Mouse (Mus musculus) stomach, embryonic 14.5 days (tissue): Measurements from ENCODE around the gene Nfib. TPM values are rescaled to one million over a fixed set of nuclear protein-coding genes. Genes with fewer than 3 reads are reported as not detected.

ENCODE experiments used
- ATAC-seq: fragments of 200-750 bp; cut with Nextera tagmentation; 2 replicates; pipeline ENCODE4 v1.8.0; 2017; ENCODE audit warnings: low read depth, moderate TSS enrichment; ENCODE audit not compliant: insufficient number of reproducible peaks, insufficient read depth, low FRiP score
- H3K27ac ChIP-seq: fragments of 300-500 bp; sonication (generic); 2 replicates; pipeline ENCODE4 v1.5.1; 2014; ENCODE audit warnings: mild to moderate bottlenecking, low read length, moderate library complexity, mixed read lengths
- H3K27me3 ChIP-seq: fragments of 300-500 bp; sonication (generic); 2 replicates; pipeline ENCODE4 v1.6.1; 2014; ENCODE audit warnings: low read length, control low read depth, mixed read lengths; ENCODE audit not compliant: control insufficient read depth, insufficient read depth
- H3K36me3 ChIP-seq: fragments of 300-500 bp; sonication (generic); 2 replicates; pipeline ENCODE4 v1.6.1; 2014; ENCODE audit warnings: mild to moderate bottlenecking, control low read depth, low read length, moderate library complexity, mixed read lengths; ENCODE audit not compliant: control insufficient read depth, insufficient read depth
- H3K4me1 ChIP-seq: fragments of 300-500 bp; sonication (generic); 2 replicates; pipeline ENCODE4 v1.6.1; 2014; ENCODE audit warnings: low read length, control low read depth, mixed read lengths; ENCODE audit not compliant: control insufficient read depth, insufficient read depth
- H3K4me2 ChIP-seq: fragments of 300-500 bp; sonication (generic); replicated peaks from 2 replicates; pipeline ENCODE4 v1.6.1; 2014; ENCODE audit warnings: low read depth, low read length, control low read depth
- H3K4me3 ChIP-seq: fragments of 300-500 bp; sonication (generic); 2 replicates; pipeline ENCODE4 v1.5.1; 2014; ENCODE audit warnings: low read depth, low read length, control low read depth
- H3K9ac ChIP-seq: fragments of 300-500 bp; sonication (generic); replicated peaks from 2 replicates; pipeline ENCODE4 v1.6.1; 2014; ENCODE audit warnings: low read depth, mild to moderate bottlenecking, control low read depth, low read length, moderate library complexity, mixed read lengths
- H3K9me3 ChIP-seq: fragments of 300-500 bp; sonication (generic); 2 replicates; pipeline ENCODE4 v1.6.1; 2016; ENCODE audit warnings: low read depth, low read length, control low read depth; ENCODE audit not compliant: control insufficient read depth
- WGBS: fragments of 180-500 bp; shearing (Covaris S2); extraction: QIAGEN DNeasy Blood & Tissue Kit; methylation state at CpG from one replicate; pipeline ENCODE4 v1.1.7; 2014; 5-methylcytosine and 5-hydroxymethylcytosine counted together
- polyA plus RNA-seq: library from polyadenylated mRNA; unstranded; fragments of >200 nt; fragmentation: Nextera tagmentation; extraction: Ambion mirVana; gene quantifications from 2 replicates; pipeline ENCODE4 v1.2.1, GENCODE M21; 2014

Gene Nfib
- polyA plus RNA-seq, 1 experiment from 2014 or later = 94.5 TPM

DNA sequence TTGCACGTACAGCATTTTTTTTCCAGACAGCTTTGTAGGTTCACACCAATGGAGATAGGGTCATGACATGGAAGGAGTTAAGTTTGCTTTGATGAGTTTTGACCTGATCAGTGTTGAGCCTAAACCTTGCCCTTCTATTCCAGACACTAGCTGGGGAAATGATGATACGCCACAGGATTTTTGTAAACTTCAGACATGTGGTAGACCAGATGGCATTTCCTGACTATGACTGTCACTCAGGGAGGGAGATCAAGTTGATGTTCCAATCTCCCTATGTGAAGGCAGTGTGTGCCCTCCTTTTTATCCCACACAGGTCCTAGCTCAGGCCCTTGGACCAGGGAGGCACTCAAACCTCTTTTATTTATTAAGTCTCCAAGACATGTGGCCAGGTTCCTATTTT lies 29.4 kb downstream of the Nfib start:
- H3K9me3 ChIP-seq = no peaks in the 10 kb centered on the region; the same call in 1 of the 2 replicates
- H3K4me3 ChIP-seq = no peak overlapping the region
- H3K4me1 ChIP-seq = no peaks in the 10 kb centered on the region
- H3K4me2 ChIP-seq = no peak overlapping the region
- H3K27me3 ChIP-seq = no peaks in the 10 kb centered on the region
- H3K9ac ChIP-seq = no peak overlapping the region
- 85% methylated on average over 2 of the region's 2 CpGs for WGBS
- no peaks in the 10 kb centered on the region for H3K36me3 ChIP-seq
- no peak overlapping the region for H3K27ac ChIP-seq
- no peak for ATAC-seq

DNA sequence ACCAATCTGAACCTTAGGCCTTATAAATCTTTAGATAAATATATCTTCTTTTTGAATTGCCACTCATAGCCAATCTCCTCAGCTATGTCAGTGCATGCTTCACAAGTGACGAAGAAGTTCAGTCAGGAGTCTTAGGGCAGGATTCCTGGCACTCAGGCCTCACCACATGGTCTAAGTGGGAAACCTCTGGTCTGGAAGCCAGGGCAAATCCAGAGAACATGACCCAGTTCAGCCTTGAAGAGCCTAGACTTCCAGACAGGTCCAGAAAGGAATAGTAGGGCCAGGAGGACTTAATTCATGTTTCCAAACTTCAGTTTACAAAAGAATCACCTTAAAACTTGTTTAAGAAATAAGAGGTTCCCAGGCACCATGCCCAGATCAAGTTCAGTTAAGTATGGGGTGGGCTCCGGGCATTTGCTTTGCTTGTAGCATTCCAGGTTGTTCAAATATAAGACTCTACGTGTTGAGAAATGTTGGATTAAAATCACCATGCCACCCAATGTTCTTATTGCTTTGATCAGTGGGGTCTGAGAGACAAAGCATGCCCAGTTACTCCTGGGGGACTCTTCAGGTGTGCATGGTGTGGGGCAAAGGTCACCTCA lies 38.2 kb downstream of the Nfib start:
- no peak overlapping the region for H3K4me3 ChIP-seq
- no peak overlapping the region for H3K27ac ChIP-seq
- 77% methylated on average over 3 of the region's 3 CpGs for WGBS
- H3K4me1 ChIP-seq = no peaks in the 10 kb centered on the region
- no peaks in the 10 kb centered on the region for H3K27me3 ChIP-seq
- H3K9ac ChIP-seq = no peak overlapping the region
- H3K36me3 ChIP-seq = no peaks in the 10 kb centered on the region
- no peaks in the 10 kb centered on the region for H3K9me3 ChIP-seq
- no peak for ATAC-seq
- H3K4me2 ChIP-seq = no peak overlapping the region

DNA sequence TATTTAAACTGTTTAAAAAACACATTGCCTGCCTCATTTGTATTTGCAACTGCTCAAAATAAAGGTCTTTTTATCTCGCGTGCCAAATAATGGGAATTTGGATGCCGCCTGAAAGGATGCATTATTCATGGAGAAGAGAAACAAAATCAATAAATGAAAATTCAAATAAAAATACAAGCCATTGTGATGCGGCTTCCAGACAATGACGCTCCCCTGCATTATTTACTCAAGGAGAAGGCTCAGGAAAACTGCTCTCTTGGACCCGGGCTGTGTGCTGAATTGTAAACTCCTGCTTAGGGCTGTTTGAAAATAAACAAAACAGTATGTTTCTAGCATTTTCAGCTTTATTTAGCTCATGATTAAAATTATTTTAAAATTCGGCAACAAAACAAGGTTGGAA lies 41.1 kb downstream of the Nfib start:
- WGBS = 71% methylated on average over 7 of the region's 7 CpGs
- Histone ChIP-seq H3K9me3 (no peaks in the 10 kb centered on the region), H3K27ac (no peak overlapping the region), H3K27me3 (no peaks in the 10 kb centered on the region), H3K36me3 (no peaks in the 10 kb centered on the region), H3K4me3 (no peak overlapping the region), H3K4me2 (no peak overlapping the region), H3K9ac (no peak overlapping the region), H3K4me1 (no peaks in the 10 kb centered on the region)
- ATAC-seq = no peak

DNA sequence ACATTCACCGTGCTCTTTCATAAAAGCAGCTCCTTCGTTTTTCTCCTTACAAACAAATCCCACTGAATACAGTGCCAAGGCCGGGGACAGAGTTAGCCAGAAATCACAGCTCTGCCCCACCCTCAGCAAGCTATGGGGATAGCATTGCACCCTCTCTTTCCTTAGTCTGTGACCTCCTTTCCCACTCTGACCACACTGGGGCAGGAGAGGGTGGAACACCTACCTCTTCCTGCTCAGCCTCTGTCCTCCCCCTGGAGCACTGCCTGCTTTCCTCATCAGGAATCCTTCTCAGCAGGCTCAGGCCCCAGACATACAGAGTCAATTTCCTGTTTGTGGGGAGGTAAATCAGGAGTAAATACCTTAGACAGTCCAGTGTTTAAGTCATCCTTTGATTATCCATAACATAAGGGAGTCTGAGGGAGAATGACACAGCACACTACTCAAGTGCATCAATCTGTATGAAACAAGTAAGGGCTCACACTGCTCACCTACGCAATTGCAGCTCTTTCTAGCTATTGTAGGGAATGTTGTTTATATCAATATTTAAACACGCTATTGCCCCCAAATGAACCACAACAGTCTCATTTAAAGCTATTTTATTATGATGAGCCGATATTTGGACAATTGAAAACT lies 41.7 kb downstream of the Nfib start:
- Histone ChIP-seq H3K27me3 (no peaks in the 10 kb centered on the region), H3K9ac (no peak overlapping the region), H3K4me1 (no peaks in the 10 kb centered on the region), H3K27ac (no peak overlapping the region), H3K4me2 (no peak overlapping the region), H3K9me3 (no peaks in the 10 kb centered on the region), H3K36me3 (no peaks in the 10 kb centered on the region), H3K4me3 (no peak overlapping the region)
- WGBS = 80% methylated on average over 6 of the region's 6 CpGs
- no peak for ATAC-seq

DNA sequence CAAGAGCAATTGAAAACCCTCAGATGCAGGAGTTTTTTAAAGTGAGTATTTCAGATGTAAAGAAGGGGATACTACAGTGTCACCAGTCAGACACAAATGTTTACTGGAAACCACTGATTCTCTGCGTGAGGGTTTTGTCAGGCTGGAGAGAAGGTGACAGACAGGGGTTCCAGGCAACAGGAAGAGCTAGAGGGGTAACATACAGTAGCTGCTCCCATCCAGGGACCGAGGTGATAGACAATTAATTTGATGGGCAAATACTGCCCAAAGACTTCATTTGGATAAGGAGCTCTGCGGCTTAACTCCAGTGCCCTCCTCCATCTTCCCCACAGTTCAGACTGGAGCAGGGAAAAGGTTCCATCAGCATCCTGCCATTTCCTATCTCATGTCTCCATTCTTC lies 42.9 kb downstream of the Nfib start:
- no peaks in the 10 kb centered on the region for H3K9me3 ChIP-seq
- H3K27ac ChIP-seq = no peak overlapping the region
- no peaks in the 10 kb centered on the region for H3K4me1 ChIP-seq
- H3K27me3 ChIP-seq = no peaks in the 10 kb centered on the region
- no peak overlapping the region for H3K4me2 ChIP-seq
- no peak overlapping the region for H3K9ac ChIP-seq
- H3K4me3 ChIP-seq = no peak overlapping the region
- no peaks in the 10 kb centered on the region for H3K36me3 ChIP-seq
- 59% methylated on average over 3 of the region's 3 CpGs for WGBS
- ATAC-seq = no peak

DNA sequence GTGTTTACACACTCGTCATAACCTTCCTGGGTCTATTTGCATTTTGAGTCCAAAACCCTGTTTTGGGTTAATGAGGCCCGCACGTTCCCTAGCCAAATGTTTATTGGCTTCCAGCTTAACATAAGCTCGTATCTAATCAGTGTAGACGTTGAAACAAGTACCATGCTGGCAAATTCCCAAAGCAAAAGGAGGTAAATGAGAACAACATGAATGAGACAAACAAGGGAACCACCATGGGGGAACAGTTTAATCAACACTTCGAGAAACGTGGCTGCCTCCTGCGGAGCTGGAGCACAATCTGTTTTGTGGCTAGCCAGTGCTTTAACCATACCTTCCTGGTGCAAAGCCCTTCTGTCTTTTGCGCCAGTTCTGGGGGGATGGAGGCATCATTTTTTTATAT lies 43.3 kb downstream of the Nfib start:
- H3K9me3 ChIP-seq = no peaks in the 10 kb centered on the region
- no peaks in the 10 kb centered on the region for H3K27me3 ChIP-seq
- no peak overlapping the region for H3K9ac ChIP-seq
- H3K4me2 ChIP-seq = no peak overlapping the region
- no peaks in the 10 kb centered on the region for H3K4me1 ChIP-seq
- no peak overlapping the region for H3K27ac ChIP-seq
- ATAC-seq = no peak
- H3K4me3 ChIP-seq = no peak overlapping the region
- 51% methylated on average over 9 of the region's 9 CpGs for WGBS
- no peaks in the 10 kb centered on the region for H3K36me3 ChIP-seq

DNA sequence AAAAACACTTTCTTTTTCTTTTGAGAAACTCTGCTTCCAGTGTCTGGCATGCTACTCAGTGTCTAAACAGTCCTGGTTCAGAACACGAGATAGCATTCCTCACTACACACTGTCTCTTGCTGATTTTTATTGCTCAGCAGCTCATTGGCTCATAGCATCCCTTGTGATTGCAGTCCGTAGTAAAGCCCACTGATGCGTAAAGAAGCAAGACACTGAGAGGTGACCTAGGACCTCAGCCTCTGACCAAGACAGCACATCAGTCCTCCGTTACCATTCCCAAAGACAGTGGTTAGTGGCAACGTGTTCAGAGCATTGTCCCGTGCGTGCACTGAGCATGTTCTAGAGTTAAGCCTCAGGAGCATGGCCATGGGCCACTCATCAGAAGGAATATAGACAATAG lies 44.3 kb downstream of the Nfib start:
- H3K4me3 ChIP-seq = no peak overlapping the region
- no peak overlapping the region for H3K9ac ChIP-seq
- no peak overlapping the region for H3K4me2 ChIP-seq
- no peaks in the 10 kb centered on the region for H3K36me3 ChIP-seq
- H3K27ac ChIP-seq = no peak overlapping the region
- no peaks in the 10 kb centered on the region for H3K27me3 ChIP-seq
- no peaks in the 10 kb centered on the region for H3K4me1 ChIP-seq
- 88% methylated on average over 7 of the region's 7 CpGs for WGBS
- no peak for ATAC-seq
- H3K9me3 ChIP-seq = no peaks in the 10 kb centered on the region

DNA sequence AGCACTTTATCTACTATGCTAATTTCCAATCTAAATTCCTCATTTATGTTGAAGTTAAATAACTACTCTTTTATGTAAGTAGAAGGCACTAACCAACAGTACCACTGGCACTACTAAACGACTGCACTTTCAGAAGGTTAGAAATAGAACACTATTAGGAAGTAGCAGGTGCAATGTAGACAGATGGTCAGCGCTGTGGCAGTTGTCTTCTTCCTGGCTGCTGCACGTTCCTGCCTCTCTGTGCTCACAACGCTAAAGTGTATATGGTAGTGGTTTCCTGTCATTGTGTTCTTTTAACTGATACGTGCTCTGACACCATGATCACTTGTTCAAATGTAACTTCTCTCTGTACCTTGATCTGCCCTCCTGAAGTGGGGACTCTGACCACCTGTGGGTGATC lies 59.9 kb downstream of the Nfib start:
- H3K4me3 ChIP-seq = no peak overlapping the region
- no peak overlapping the region for H3K9ac ChIP-seq
- H3K36me3 ChIP-seq = no peaks in the 10 kb centered on the region
- ATAC-seq = no peak
- no peak overlapping the region for H3K27ac ChIP-seq
- no peak overlapping the region for H3K4me2 ChIP-seq
- WGBS = 75% methylated on average over 5 of the region's 5 CpGs
- no peaks in the 10 kb centered on the region for H3K9me3 ChIP-seq
- H3K4me1 ChIP-seq = no peaks in the 10 kb centered on the region
- H3K27me3 ChIP-seq = no peaks in the 10 kb centered on the region

DNA sequence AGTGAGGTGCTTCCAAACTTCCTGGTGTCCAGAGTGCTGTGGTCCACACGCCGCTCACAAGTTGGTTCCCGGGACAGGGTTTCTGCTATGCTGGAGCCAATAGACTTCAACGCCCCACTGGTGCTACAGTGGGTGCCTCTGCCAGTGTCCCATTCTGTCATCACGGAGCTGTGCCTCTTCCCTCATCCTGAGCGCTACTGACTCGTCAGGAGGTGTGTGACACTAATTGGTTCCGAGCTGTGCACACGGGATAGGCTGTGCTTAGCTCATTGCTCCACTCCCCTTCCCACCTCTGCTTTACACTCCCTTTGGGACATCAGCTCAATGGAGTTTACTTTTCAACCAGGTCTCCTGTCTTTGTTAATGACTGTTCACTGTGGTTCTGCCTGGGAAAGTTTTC lies 60.8 kb downstream of the Nfib start:
- Histone ChIP-seq H3K4me1 (no peaks in the 10 kb centered on the region), H3K4me3 (no peak overlapping the region), H3K9ac (no peak overlapping the region), H3K9me3 (no peaks in the 10 kb centered on the region), H3K27ac (no peak overlapping the region), H3K4me2 (no peak overlapping the region), H3K36me3 (no peaks in the 10 kb centered on the region), H3K27me3 (no peaks in the 10 kb centered on the region)
- ATAC-seq = no peak
- 80% methylated on average over 9 of the region's 9 CpGs for WGBS
